Mouse (Mus musculus) Patski (cell line): ENCODE measurements around the gene Nob1. TPM values are rescaled to one million over a fixed set of nuclear protein-coding genes. Genes with fewer than 3 reads are reported as not detected.

Experiments used
- ATAC-seq: fragments of 100-300 bp; one replicate; pipeline ENCODE4 v1.8.0; 2021
- CTCF ChIA-PET: fragments of 350-600 bp; sonication (Branson Sonifier 250); formaldehyde crosslinking; loops from one replicate; lab custom pipeline; 2022; ENCODE audit warnings: inconsistent platforms; lab: Charles Lee
- POLR2A ChIA-PET: fragments of 350-600 bp; sonication (Branson Sonifier 250); formaldehyde crosslinking; loops from one replicate; lab custom pipeline; 2022; ENCODE audit warnings: antibody characterized with exemption, inconsistent platforms; lab: Charles Lee
- DNase-seq: peaks from one replicate; pipeline ENCODE4 v3.0.0-alpha.2; 2011; ENCODE audit warnings: low read depth, low spot score
- H3K27me3 ChIP-seq: fragments of 371-371 bp; one replicate; pipeline ENCODE4 v1.5.1; 2021
- CTCF ChIP-seq: fragments of 100-300 bp; IDR thresholded peaks from one replicate; pipeline ENCODE4 v1.5.1; 2021
- in situ Hi-C: fragments of 300-500 bp; cut with MboI; formaldehyde crosslinking; loops from 3 replicates; pipeline ENCODE4 v1.11.1; 2018; ENCODE audit warnings: low pct_unique_long_range_greater_than_20kb, mixed read lengths
- polyA plus RNA-seq: library from polyadenylated mRNA; unstranded; gene quantifications from one replicate; pipeline ENCODE4 v1.2.3, GENCODE M21; 2021

Gene Nob1
- polyA plus RNA-seq, 1 experiment from 2014 or later, result 42.1 TPM

GRCm38 (mm10) chr8:107455268-107455667 is 30.4 kb upstream of the Nob1 start:
- no peak for ATAC-seq
- H3K27me3 ChIP-seq, result no peaks in the 10 kb centered on the region
- ChIA-PET CTCF (interaction anchor here (1.1 to 9.5 kb wide), 4 partner anchors 103 to 121 kb away, joined by 3 to 68 read pairs (median 11); no protein-coding TSS in a partner anchor), POLR2A (no interaction called here)
- in situ Hi-C loops, result no loop called here
- peak; percentile 89 for TF ChIP-seq CTCF
- no peak for DNase-seq

- ChIA-PET POLR2A (no interaction called here), CTCF (interaction anchor here (1.2 to 9.5 kb wide), 2 partner anchors 102 to 119 kb away, joined by 3 to 68 read pairs; no protein-coding TSS in a partner anchor)
- in situ Hi-C loops, result no loop called here
- no peak for TF ChIP-seq CTCF
- no peak for ATAC-seq
- no peak for DNase-seq
- H3K27me3 ChIP-seq, result no peaks in the 10 kb centered on the region
Measured at GRCm38 (mm10) chr8:107453386-107453785, 28.5 kb upstream of the Nob1 start.

- ATAC-seq, result no peak
- in situ Hi-C loops, result no loop called here
- no peak for DNase-seq
- ChIA-PET CTCF (interaction anchor here (1.2 to 2.4 kb wide), 3 partner anchors 9 to 121 kb away, joined by 3 to 14 read pairs (median 3); no protein-coding TSS in a partner anchor), POLR2A (no interaction called here)
- TF ChIP-seq CTCF, result no peak
- no peaks in the 10 kb centered on the region for H3K27me3 ChIP-seq
Measured at GRCm38 (mm10) chr8:107451414-107452066, 26.7 kb upstream of the Nob1 start.

GRCm38 (mm10) chr8:107449655-107450054 is 24.8 kb upstream of the Nob1 start:
- no peaks in the 10 kb centered on the region for H3K27me3 ChIP-seq
- DNase-seq (no peak), ATAC-seq (no peak)
- CTCF ChIA-PET, result interaction anchor here (2.4 kb wide), 1 partner anchor 123 kb away, joined by 14 read pairs; no protein-coding TSS in a partner anchor
- POLR2A ChIA-PET, result interaction anchor here (0.6 kb wide), 1 partner anchor 60 kb away, joined by 3 read pairs; no protein-coding TSS in a partner anchor
- in situ Hi-C loops, result no loop called here
- no peak for TF ChIP-seq CTCF

DNA sequence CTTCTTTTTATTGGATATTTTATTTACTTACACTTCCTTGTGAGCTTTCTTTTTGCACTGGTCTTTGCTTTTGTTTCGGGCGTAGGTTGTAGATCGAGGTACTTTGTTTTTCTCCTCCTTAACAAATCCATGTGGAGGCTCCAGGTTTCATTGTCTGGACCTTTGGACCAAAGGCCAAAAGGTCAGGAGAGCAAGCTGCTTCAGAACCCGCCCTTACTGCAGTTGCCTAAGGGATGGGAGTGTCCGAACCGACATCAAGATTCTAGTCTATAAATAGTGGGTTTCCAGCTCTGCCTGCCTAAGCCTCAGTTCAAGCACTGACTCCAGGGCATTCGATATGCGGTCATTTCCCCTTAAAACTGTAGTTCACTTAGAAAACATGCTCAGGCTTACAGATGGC is 24.3 kb upstream of the Nob1 start:
- ChIA-PET POLR2A (interaction anchor here (0.6 kb wide), 1 partner anchor 374 kb away, joined by 6 read pairs; no protein-coding TSS in a partner anchor), CTCF (interaction anchor here (1.0 to 1.6 kb wide), 4 partner anchors 9 to 127 kb away, joined by 3 to 5 read pairs (median 4); no protein-coding TSS in a partner anchor)
- in situ Hi-C loops, result no loop called here
- no peak for ATAC-seq
- H3K27me3 ChIP-seq, result no peaks in the 10 kb centered on the region
- TF ChIP-seq CTCF, result no peak
- DNase-seq, result no peak

- no peak for TF ChIP-seq CTCF
- H3K27me3 ChIP-seq, result no peaks in the 10 kb centered on the region
- DNase-seq (no peak), ATAC-seq (no peak)
- CTCF ChIA-PET, result interaction anchor here (0.9 to 1.6 kb wide), 6 partner anchors 10 to 128 kb away, joined by 3 to 5 read pairs (median 3); no protein-coding TSS in a partner anchor
- in situ Hi-C loops, result no loop called here
- POLR2A ChIA-PET, result no interaction called here
Measured at GRCm38 (mm10) chr8:107448382-107448889, 23.6 kb upstream of the Nob1 start.

DNA sequence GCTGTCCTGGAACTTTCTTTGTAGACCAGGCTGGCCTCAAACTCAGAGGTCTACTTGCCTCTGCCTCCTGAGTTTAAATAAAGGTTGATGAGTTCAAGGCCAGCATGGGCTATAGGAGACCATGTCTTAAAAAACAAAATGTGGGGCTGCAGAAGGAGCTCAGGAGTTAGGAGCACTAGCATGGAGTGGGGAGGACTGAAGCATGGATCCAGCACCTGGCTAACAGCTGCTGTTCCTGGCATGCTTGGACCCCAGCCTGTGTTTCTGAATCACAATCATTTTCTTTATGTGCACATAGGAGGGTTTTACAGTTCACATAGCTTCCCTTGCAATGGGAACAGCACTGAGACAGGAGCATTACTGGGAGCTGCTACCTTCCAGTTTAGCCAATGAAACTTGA is 22.9 kb upstream of the Nob1 start:
- no peak for TF ChIP-seq CTCF
- ATAC-seq, result no peak
- ChIA-PET CTCF (interaction anchor here (0.6 to 1.8 kb wide), 7 partner anchors 10 to 125 kb away, joined by 3 to 12 read pairs (median 3); no protein-coding TSS in a partner anchor), POLR2A (interaction anchor here (0.6 kb wide), 1 partner anchor 1981 kb away, joined by 3 read pairs; no protein-coding TSS in a partner anchor)
- DNase-seq, result no peak
- in situ Hi-C loops, result no loop called here
- H3K27me3 ChIP-seq, result no peaks in the 10 kb centered on the region

GRCm38 (mm10) chr8:107444626-107445025 is 19.8 kb upstream of the Nob1 start:
- no peak for TF ChIP-seq CTCF
- no peak for ATAC-seq
- ChIA-PET POLR2A (no interaction called here), CTCF (no interaction called here)
- no peak for DNase-seq
- in situ Hi-C loops, result no loop called here
- no peaks in the 10 kb centered on the region for H3K27me3 ChIP-seq

DNA sequence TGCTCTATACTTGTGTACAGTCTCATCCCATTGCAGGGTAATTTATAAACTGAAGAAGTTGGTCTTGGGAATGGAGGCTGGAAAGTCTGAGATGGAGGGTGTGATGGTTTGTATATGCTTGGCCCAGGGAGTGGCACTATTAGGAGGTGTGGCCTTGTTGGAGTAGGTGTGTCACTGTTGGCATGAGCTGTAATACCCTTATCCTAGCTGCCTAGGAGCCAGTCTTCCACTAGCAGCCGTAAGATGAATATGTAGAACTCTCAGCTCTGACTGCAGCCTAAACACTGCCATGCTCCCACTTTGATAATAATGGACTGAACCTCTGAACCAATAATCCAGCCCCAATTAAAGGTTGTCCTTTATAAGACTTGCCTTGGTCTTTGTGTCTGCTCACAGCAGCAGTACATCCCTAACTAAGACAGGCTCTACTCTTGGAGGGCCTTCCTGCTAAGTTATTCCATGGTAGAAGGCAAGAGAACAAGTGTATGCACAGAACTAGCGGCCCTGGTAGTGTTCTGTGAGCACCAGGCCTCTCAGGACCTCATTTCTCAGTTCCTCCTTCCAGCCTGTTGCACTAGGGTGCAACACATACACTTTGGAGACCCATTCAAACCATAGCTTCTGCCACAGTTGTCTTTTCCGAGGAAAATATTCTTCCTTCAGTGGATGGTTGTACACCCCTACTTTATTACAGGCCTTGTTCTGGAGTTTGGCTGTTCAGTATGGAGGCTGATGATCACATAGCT is 15.2 kb upstream of the Nob1 start:
- ATAC-seq (no peak), DNase-seq (no peak)
- TF ChIP-seq CTCF, result no peak
- ChIA-PET POLR2A (interaction anchor here (0.6 kb wide), 2 partner anchors 1025 to 1063 kb away, joined by 3 to 5 read pairs; no protein-coding TSS in a partner anchor), CTCF (no interaction called here)
- in situ Hi-C loops, result no loop called here
- H3K27me3 ChIP-seq, result no peaks in the 10 kb centered on the region

DNA sequence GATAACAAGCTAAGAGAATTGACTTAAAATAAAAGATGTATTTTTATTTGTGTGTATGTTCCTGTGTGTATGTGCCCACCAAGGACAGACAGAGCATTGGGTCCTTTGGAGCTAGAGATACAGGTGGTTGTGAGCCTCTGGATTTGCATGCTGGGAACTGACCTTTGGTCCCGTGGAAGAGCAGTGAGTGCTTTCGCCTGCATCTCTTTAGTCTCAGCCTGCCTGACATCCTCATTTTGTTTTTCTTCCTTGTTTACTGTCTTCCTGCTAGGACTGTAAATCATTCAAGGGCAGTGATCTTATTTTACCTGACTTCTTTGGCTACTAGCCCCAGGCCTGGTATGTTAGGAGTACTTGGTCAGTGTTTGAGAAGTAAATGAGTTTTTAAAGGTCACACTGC is 12.9 kb upstream of the Nob1 start:
- no peak for TF ChIP-seq CTCF
- CTCF ChIA-PET, result interaction anchor here (1.1 kb wide), 1 partner anchor 11 kb away, joined by 3 read pairs; no protein-coding TSS in a partner anchor
- no peaks in the 10 kb centered on the region for H3K27me3 ChIP-seq
- no peak for ATAC-seq
- no peak for DNase-seq
- POLR2A ChIA-PET, result no interaction called here
- in situ Hi-C loops, result no loop called here
